Mouse (Mus musculus) bone marrow, adult 2 months (tissue): ENCODE data around the gene Olfr659. TPM values are rescaled to one million over a fixed set of nuclear protein-coding genes. Genes with fewer than 3 reads are reported as not detected.

Experiments
- H3K27ac ChIP-seq: fragments of 200-500 bp; 2 replicates; pipeline ENCODE4 v1.5.1; 2012; ENCODE audit warnings: low read depth, mild to moderate bottlenecking, control low read depth, inconsistent platforms, low read length; ENCODE audit not compliant: control insufficient read depth, poor library complexity, insufficient read depth
- H3K4me1 ChIP-seq: fragments of 200-500 bp; 2 replicates; pipeline ENCODE4 v1.6.1; 2011; ENCODE audit warnings: low read length; ENCODE audit not compliant: control insufficient read depth, insufficient read depth
- H3K4me3 ChIP-seq: fragments of 200-500 bp; replicated peaks from 2 replicates; pipeline ENCODE3; 2011; ENCODE audit warnings: mild to moderate bottlenecking, low read depth, low read length, control low read depth; ENCODE audit not compliant: control insufficient read depth
- CTCF ChIP-seq: fragments of 200-500 bp; IDR thresholded peaks from 2 replicates; pipeline ENCODE4 v1.5.1; 2011; ENCODE audit warnings: low read length, control low read depth; ENCODE audit not compliant: control insufficient read depth, insufficient read depth
- POLR2A ChIP-seq: fragments of 200-500 bp; IDR thresholded peaks from 2 replicates; pipeline ENCODE4 v1.6.1; 2011; ENCODE audit warnings: low read depth, mild to moderate bottlenecking, control low read depth, low read length, borderline replicate concordance; ENCODE audit not compliant: control insufficient read depth
- WGBS: fragments of 180-500 bp; shearing (Covaris S2); methylation state at CpG from one replicate; pipeline ENCODE4 v1.1.7; 2018; 5-methylcytosine and 5-hydroxymethylcytosine counted together
- polyA plus RNA-seq: library from polyadenylated mRNA; stranded (reverse); fragments of >200 nt; gene quantifications from 2 replicates; pipeline ENCODE4 v1.2.4, GENCODE M21; 2011; ENCODE audit warnings: low replicate concordance; ENCODE audit not compliant: missing spikeins, insufficient read depth, insufficient read length

Olfr659 gene
- polyA plus RNA-seq, result not detected in 2 replicates

DNA sequence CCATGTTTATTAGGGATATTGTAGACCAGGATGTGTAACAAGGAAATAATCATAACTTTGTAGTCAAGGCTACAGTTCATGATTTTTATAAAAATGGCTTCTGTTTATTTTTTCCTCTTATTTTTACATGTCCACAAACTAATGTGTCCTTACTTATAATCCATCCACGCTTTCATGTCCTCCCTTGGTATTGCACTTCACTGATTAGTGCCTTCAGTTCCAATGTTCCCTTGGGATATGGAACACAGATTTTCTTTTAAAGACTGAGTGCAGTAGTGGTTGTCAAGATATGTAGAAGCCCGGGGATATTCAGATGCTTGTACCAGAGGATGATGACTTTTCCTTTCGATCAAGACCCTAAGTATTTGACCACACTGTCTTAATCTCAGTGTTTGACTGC is at the start of gene Olfr659:
Olfr659 (plus strand) TSS at position 301 of the 400 bp plus-strand sequence.
- no peak within 1 kb of the TSS for H3K27ac ChIP-seq
- no peak for TF ChIP-seq POLR2A
- TF ChIP-seq CTCF, result no peak
- H3K4me3 ChIP-seq, result no peak within 1 kb of the TSS
- 78% methylated on average over 3 of the region's 3 CpGs for WGBS
- no peaks in the 10 kb centered on the region for H3K4me1 ChIP-seq

DNA sequence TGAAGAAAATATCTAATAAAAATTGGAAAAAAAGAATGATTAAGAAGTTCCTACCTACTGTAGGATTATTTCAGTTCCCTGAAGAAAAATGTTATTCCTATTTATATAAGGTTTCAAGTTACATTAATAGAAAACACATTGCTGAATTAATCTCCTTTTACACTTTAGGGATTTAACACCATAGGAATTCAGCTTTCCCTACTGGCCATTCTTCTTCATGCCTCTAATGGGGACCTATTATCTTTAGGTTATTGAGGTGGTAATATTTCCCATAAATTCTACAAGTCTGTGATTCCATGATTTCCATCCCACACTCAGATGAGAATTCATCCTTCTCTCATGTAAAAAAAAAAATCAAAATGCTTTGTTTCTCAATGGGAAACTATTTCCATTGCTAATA is 42.1 kb upstream of the Olfr659 start, which contains the start of gene Olfr657:
Olfr657 (plus strand) TSS at position 301 of the 400 bp plus-strand sequence.
- TF ChIP-seq CTCF, result no peak
- no peak for TF ChIP-seq POLR2A
- H3K4me1 ChIP-seq, result no peaks in the 10 kb centered on the region
- H3K27ac ChIP-seq, result no peak within 1 kb of the TSS
- no peak within 1 kb of the TSS for H3K4me3 ChIP-seq

- Histone ChIP-seq H3K27ac (no peak within 1 kb of the TSS), H3K4me1 (no peaks in the 10 kb centered on the region), H3K4me3 (peak within 1 kb of the TSS; percentile 52)
- WGBS, result 21% methylated on average over 21 of the region's 22 CpGs
- TF ChIP-seq POLR2A (no peak), CTCF (peak; percentile 65)
These were observed 19.6 kb upstream of the Olfr659 start, which contains the start of gene Olfr658 for GRCm38 (mm10) chr7:104646841-104647482. TSS of gene Olfr658 (minus strand) at chr7:104647305.

GRCm38 (mm10) chr7:104686201-104686600 is 19.6 kb downstream of the Olfr659 start, which contains the start of gene Olfr661:
TSS of gene Olfr661 (plus strand) at chr7:104686501.
- no peaks in the 10 kb centered on the region for H3K4me1 ChIP-seq
- no peak within 1 kb of the TSS for H3K27ac ChIP-seq
- 80% methylated on average over 2 of the region's 2 CpGs for WGBS
- H3K4me3 ChIP-seq, result no peak within 1 kb of the TSS
- TF ChIP-seq CTCF, result no peak
- no peak for TF ChIP-seq POLR2A

Other genes starting within 250 kb of the Olfr659 start
- gene Trim30a, start 201.6 kb upstream of the Olfr659 start, polyA plus RNA-seq, result 14.0 and 21.3 TPM in 2 replicates
- gene Trim30d, start 158.9 kb upstream of the Olfr659 start, polyA plus RNA-seq, result 6.9 and 10.5 TPM in 2 replicates
- not detected in 2 replicates for gene Olfr651, start 116.6 kb upstream of the Olfr659 start, polyA plus RNA-seq
- not detected in 2 replicates for gene Olfr652, start 105.9 kb upstream of the Olfr659 start, polyA plus RNA-seq
- not detected in 2 replicates for gene Olfr653, start 89.4 kb upstream of the Olfr659 start, polyA plus RNA-seq
- gene Olfr654, start 79.7 kb upstream of the Olfr659 start, polyA plus RNA-seq, result not detected in 2 replicates
- not detected in 2 replicates for gene Olfr655, start 65.0 kb upstream of the Olfr659 start, polyA plus RNA-seq
- not detected in 2 replicates for gene Olfr656, start 52.8 kb upstream of the Olfr659 start, polyA plus RNA-seq
- gene Olfr657, start 42.0 kb upstream of the Olfr659 start, polyA plus RNA-seq, result not detected in 2 replicates
- not detected in 2 replicates for gene Olfr658, start 19.4 kb upstream of the Olfr659 start, polyA plus RNA-seq
- 0.42 TPM in 1 of 2 replicates, not detected in the other for gene Olfr661, start 19.7 kb downstream of the Olfr659 start, polyA plus RNA-seq
- gene Usp17le, start 110.7 kb downstream of the Olfr659 start, polyA plus RNA-seq, result not detected in 2 replicates
- gene Usp17lb, start 175.8 kb downstream of the Olfr659 start, polyA plus RNA-seq, result not detected in 2 replicates
- gene Usp17la, start 190.3 kb downstream of the Olfr659 start, polyA plus RNA-seq, result not detected in 2 replicates
- gene Olfr665, start 211.3 kb downstream of the Olfr659 start, polyA plus RNA-seq, result not detected in 2 replicates
- gene Olfr666, start 229.2 kb downstream of the Olfr659 start, polyA plus RNA-seq, result not detected in 2 replicates